Mouse (Mus musculus) T-cell, adult 2 months (primary cell): ENCODE data around the gene Slc43a3.
A peak's percentile ranks its signal among the peaks of the same experiment; 100 is the strongest.
"Not testable (repeated sequence)": the region's sequence is repeated elsewhere in the genome, so short reads cannot be mapped to it uniquely, and the experiment has no call there.

Experiments
- DNase-seq: peaks from one replicate; pipeline ENCODE4 v3.0.0; 2022; ENCODE audit warnings: low spot score

Gene Slc43a3

GRCm38 (mm10) chr2:84936474-84937429 lies at the start of gene Slc43a3:
Slc43a3 (plus strand) TSS chr2:84936579.
- peak; percentile 31 for DNase-seq

GRCm38 (mm10) chr2:84886821-84887281 lies 49.5 kb upstream of the Slc43a3 start:
- no peak for DNase-seq

- DNase-seq = peak; percentile 51
These were observed 48.7 kb upstream of the Slc43a3 start for GRCm38 (mm10) chr2:84887411-84888271.

GRCm38 (mm10) chr2:84888657-84889315 lies 47.6 kb upstream of the Slc43a3 start:
- peak; percentile 61 for DNase-seq

- DNase-seq = no peak
These were observed 46.9 kb upstream of the Slc43a3 start for GRCm38 (mm10) chr2:84889316-84890044.

GRCm38 (mm10) chr2:84890045-84890340 lies 46.4 kb upstream of the Slc43a3 start:
- peak; percentile 58 for DNase-seq

GRCm38 (mm10) chr2:84893359-84893758 lies 43.0 kb upstream of the Slc43a3 start:
- DNase-seq = no peak

DNA sequence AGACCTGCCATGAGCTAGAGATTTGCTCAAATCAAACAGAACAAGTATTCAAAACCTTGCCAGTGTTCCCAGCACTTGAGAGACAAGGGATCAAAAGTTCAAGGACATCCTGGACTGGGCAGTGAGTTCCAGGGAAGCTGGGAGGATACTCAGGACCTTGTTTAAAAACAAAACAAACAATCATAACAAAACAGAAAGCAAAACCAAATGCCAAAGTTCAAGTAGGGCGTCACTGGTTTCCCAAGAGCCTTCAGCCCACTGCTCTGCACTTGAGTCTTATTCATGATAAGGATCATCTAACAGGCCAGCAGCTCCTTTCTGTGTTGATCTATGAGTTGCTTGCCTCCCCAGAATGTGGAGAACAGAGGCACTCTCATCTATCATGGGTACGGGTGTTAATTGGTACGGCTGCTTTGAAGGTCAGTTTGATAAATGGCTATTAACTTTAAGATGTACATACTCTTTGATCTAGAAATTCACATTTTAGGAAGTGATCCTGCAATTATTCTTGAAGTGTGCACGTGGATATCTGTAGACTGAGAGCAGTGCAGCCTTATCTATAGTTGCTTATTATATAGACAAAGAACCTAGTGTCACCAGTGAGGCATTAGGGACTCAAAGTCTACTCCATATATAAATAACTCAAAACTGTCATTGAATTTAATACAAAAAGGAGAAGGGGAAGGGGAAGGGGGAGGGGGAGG lies 40.7 kb upstream of the Slc43a3 start:
- no peak for DNase-seq

GRCm38 (mm10) chr2:84896686-84897085 lies 39.7 kb upstream of the Slc43a3 start:
- not testable (repeated sequence) for DNase-seq

DNA sequence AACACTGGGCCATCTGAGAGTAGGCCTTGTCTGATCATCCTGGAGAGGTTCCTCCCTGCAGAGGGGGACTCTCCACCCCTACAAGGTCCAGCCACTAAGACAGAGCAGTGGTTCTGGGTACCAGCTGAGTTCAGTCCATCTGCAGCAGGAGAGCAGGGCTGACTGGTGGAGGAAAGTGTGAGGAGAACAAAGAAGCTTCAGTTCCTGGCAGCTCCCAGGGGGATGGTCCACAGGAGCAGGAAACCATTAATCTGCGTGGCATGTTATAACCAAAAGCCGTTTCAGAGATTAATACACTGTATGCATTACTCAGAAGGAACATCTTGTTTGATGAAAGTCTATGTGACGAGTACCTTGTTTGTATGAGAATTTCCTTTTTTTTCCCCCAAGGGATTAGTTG lies 23.7 kb upstream of the Slc43a3 start:
- no peak for DNase-seq

- DNase-seq = no peak
These were observed 22.5 kb upstream of the Slc43a3 start for GRCm38 (mm10) chr2:84913881-84914280.

DNA sequence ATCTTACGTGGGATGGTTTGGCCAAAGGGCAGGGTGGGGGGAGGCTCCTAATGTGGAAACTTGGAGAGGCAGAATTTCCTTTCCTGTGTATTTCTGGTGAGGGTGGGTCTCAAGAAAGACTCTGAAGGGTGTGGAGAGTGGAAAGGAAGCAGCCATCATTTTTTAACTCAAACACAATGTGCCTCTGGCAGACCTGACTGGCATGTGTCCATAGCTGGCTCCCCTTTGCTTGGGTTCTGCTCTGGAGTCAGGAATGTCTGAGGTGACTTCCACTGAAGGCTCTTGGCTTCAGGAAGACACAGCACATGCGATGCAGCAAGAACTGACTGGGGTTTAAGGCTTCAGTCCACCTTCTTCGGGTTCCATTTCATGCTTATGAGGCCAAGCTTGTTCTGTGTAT lies 21.0 kb upstream of the Slc43a3 start:
- no peak for DNase-seq

DNA sequence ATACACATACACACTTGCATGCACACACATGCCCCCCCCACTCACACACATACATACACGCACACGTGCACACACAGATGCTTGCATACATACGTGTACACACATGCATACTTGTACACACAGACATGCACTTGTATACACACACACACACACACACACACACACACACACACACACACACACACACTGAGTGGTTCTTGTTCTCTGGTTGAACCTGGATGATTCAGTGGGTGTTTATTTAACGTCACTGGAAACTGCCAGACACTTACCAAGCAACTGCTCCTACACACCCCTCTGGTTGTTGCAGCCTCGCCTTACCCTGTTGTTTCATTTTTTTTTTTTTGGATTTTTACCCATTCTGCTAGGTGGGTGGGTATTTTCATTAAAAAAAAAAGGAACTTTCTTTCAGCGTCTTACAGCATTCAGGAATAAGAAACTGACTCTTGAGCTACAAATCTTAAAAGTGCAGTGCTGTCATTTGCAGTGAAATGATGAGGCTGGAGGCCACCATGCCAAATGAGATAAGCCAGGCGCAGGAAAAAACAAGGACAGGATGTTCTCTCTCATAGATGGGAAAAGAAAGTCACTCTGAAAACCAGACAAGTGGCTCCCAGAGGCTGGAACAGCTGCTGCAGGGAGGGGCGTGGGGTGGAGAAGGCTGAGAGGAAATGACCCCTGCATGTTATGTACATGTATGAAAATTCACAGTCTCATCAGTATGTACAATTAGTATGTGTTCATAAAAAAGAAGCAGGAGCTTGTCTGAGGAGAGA lies 19.6 kb upstream of the Slc43a3 start:
- DNase-seq = no peak

DNA sequence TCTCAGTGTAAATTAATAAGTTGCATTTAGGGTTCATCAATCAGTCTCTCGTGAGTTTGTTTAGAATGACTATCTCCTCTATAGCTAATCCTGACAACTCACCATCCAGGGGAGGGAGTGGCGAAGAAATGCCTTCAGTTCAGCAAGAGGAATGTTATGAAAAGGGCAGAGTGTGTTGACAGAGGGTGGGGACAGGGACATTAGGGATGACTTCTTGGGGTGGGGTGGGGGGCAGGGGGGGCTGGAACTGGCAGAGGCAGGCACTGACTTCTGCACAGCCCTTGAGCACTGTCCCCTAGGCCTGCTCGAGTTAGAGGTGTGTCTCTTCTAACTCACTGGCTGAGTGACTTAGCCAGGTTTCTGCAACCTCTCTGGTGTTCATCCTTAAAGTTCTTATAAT lies 18.2 kb upstream of the Slc43a3 start:
- no peak for DNase-seq

DNA sequence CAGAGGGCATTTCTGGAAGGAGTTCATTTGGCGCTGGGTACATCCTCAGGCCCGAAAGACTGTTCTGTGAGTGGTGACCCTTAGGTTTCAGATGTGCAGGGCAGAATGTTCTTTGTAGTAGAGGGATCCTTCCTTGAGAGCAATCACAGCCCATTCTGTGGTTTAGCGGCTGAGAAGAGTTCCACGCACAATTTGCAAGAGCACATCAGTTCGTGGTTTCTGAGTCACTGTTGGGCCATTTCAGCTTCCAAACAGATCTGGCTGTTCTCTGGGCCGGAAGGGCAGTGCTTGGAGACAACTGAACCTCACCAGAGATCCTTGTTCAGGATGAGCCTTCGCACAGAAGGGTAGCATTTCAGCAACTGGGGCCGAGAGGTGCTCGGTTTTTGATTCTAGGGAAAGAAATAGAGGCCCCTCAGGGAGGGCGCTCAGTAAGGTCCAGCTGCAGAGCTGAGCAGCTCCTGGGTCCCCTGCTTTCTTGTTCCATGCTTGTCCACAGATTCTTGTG lies 16.7 kb upstream of the Slc43a3 start:
- DNase-seq = no peak

DNA sequence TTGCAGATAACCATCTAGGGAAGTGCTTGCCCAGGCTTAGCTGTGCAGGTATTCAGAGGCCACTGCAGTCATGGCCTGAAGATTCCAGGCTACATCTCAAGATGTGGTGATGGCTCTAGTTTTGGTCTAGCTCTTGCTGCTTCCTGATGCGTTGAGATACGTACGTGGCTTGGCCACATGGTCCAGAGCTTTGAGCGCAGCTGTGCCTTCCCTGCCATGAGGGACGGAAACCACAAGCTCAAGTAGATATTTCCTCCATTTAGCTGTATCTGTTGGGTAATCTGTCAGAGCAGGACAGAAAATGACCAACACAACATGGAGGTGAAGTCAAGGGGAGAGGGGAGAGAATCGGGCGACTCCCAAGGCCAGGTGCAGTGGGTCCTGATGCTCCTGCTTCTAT lies 6.2 kb upstream of the Slc43a3 start:
- no peak for DNase-seq

DNA sequence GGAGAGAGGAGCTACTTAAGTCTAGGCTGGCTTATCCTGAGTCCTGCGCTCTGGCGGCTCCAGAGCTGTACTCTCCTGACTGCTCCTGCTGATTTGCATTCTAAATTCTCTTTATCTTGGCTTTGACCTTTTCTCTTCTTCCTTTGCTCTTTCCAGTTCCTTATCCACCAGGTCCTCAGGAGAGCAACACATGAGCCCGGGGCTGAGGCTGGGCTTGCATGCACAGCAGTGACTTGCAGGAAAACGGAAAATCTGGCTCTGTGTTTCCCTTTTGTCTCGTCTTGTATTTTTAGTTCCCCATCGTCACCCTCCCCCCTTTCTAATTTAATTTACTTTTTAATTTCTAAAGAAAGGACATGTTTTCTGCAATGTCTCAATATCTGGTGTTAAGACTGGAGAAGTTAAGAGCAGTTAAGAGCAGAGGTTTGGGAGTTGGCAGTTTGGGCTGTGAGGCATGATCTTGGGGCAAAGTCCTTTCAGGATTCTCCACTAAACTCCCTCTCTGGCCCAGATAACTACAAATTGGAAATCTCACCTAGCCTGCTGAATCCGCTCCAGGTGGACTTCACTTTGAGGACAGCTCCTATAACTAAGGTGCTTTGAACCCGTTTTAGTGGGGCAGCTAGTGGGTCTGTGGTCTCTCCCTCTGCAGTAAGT lies 2.3 kb upstream of the Slc43a3 start:
- DNase-seq = no peak

GRCm38 (mm10) chr2:84934649-84935007 lies 1.8 kb upstream of the Slc43a3 start:
- no peak for DNase-seq

GRCm38 (mm10) chr2:84935065-84935464 lies 1.3 kb upstream of the Slc43a3 start:
- no peak for DNase-seq
